Mouse (Mus musculus) spleen, adult 2 months (tissue): ENCODE results near the gene Gm45713.

Experiments used
- CTCF ChIP-seq: fragments of 200-500 bp; IDR thresholded peaks from 2 replicates; pipeline ENCODE4 v1.5.1; 2011; ENCODE audit warnings: mild to moderate bottlenecking, inconsistent platforms; ENCODE audit not compliant: insufficient read depth, insufficient read length, insufficient replicate concordance; ENCODE audit errors: extremely low read depth
- POLR2A ChIP-seq: fragments of 200-500 bp; IDR thresholded peaks from 2 replicates; pipeline ENCODE4 v1.6.1; 2011; ENCODE audit warnings: low read depth, low read length, inconsistent platforms

- TF ChIP-seq CTCF (no peak), POLR2A (no peak)
These were observed 28.8 kb upstream of the Gm45713 start for GRCm38 (mm10) chr7:45164833-45165232.
